Mouse (Mus musculus) liver, adult 2 months (tissue): ENCODE measurements at regions not wholly inside any gene's neighbourhood (a gene's known extent, or its start where the extent isn't known, plus 50 kb on each side); places are given as distances from the start of the nearest gene placed in this dataset.

Experiments
- CTCF ChIP-seq: fragments of 200-500 bp; IDR thresholded peaks from 2 replicates; pipeline ENCODE4 v1.5.1; 2011; ENCODE audit warnings: low read depth, low read length, control low read depth
- POLR2A ChIP-seq: fragments of 200-500 bp; IDR thresholded peaks from 2 replicates; pipeline ENCODE4 v1.6.1; 2011; ENCODE audit warnings: low read length, control low read depth; ENCODE audit not compliant: insufficient read depth; ENCODE audit errors: extremely low read depth

GRCm38 (mm10) chr6:117510026-117510425 is 331.0 kb upstream of the Zfp637 start:
- no peak for TF ChIP-seq CTCF
- TF ChIP-seq POLR2A, result no peak
